In genomic region chr11:110942695-110943135, GRCm38 (mm10) we compare ENCODE assay signal across 11 mouse cellular contexts. TPM values are rescaled to one million over a fixed set of nuclear protein-coding genes. Genes with fewer than 3 reads are reported as not detected.
DNase-seq lines count a peak whose midpoint lies in the region; ATAC-seq lines count a peak whose summit lies in the region.
"Had no signal": no experiment of that assay in that cellular context is flagged by ENCODE, and none has a peak within 500 bp of the region (broad histone marks: within the 10 kb centered on the region; RNA-seq: fewer than 3 reads in every experiment).

No protein-coding gene starts in this region.

- peak overlapping the region; percentile 62 for H3K27ac ChIP-seq in heart, embryonic 11.5 days (ENCODE audit: low read depth, low read length)
- no peak overlapping the region for H3K27ac ChIP-seq in forebrain, embryonic 13.5 days
- H3K27ac ChIP-seq: liver, embryonic 13.5 days had no signal

- H3K9me3 ChIP-seq in heart, embryonic 11.5 days (replicated peaks; ENCODE audit: control insufficient read depth, low read length) = no peaks in the 10 kb centered on the region
- H3K9me3 ChIP-seq in forebrain, embryonic 13.5 days (replicated peaks) = no peaks in the 10 kb centered on the region
- H3K9me3 ChIP-seq: liver, embryonic 13.5 days had no signal

- ATAC-seq in heart, embryonic 11.5 days (replicated peaks; ENCODE audit: insufficient number of reproducible peaks, low FRiP score, low TSS enrichment) = peak; percentile 74; the same call in 1 of the 2 replicates
- no peak for ATAC-seq in forebrain, embryonic 13.5 days

- H3K4me3 ChIP-seq in heart, embryonic 11.5 days (ENCODE audit: low read depth, low read length) = no peak overlapping the region
- H3K4me3 ChIP-seq in forebrain, embryonic 13.5 days = no peak overlapping the region
- H3K4me3 ChIP-seq: liver, embryonic 13.5 days had no signal

- DNase-seq in heart, adult 11 months = no peak
- DNase-seq in adrenal gland, postnatal 36 days = peak; percentile 36 to 52
- DNase-seq in heart, postnatal 4 days = peak; percentile 23
- peak; percentile 41 for DNase-seq in mesoderm, embryonic 11.5 days (ENCODE audit: low read depth, low spot score)
- no peak for DNase-seq in right cerebral cortex, postnatal 25 days
- DNase-seq in right cerebral cortex, postnatal 4 days = no peak
- DNase-seq: cerebellum, postnatal 36 days; gastrocnemius, postnatal 36 days; liver, embryonic 13.5 days had no signal

- no peaks in the 10 kb centered on the region for H3K27me3 ChIP-seq in heart, embryonic 11.5 days (ENCODE audit: control insufficient read depth, insufficient read depth, low read length)
- no peaks in the 10 kb centered on the region for H3K27me3 ChIP-seq in forebrain, embryonic 13.5 days
- H3K27me3 ChIP-seq: liver, embryonic 13.5 days had no signal

- no peaks in the 10 kb centered on the region for H3K36me3 ChIP-seq in heart, embryonic 11.5 days (ENCODE audit: control insufficient read depth, insufficient read depth, low read length)
- H3K36me3 ChIP-seq in forebrain, embryonic 13.5 days (ENCODE audit: poor library complexity, severe bottlenecking) = no peaks in the 10 kb centered on the region
- H3K36me3 ChIP-seq: liver, embryonic 13.5 days had no signal

- no peak overlapping the region for H3K9ac ChIP-seq in heart, embryonic 11.5 days (ENCODE audit: low read depth, low read length)
- no peak overlapping the region for H3K9ac ChIP-seq in forebrain, embryonic 13.5 days
- H3K9ac ChIP-seq: liver, embryonic 13.5 days had no signal

- 24% methylated on average over 6 of the region's 6 CpGs for WGBS in heart, embryonic 11.5 days (ENCODE audit: insufficient replicate concordance)
- WGBS in forebrain, embryonic 13.5 days = 62% methylated on average over 6 of the region's 6 CpGs

- H3K4me1 ChIP-seq in heart, embryonic 11.5 days (ENCODE audit: control insufficient read depth, insufficient read depth, low read length) = peaks cover 2% of the 10 kb centered on the region; the same call in 1 of the 2 replicates
- H3K4me1 ChIP-seq in forebrain, embryonic 13.5 days = no peaks in the 10 kb centered on the region
- H3K4me1 ChIP-seq: liver, embryonic 13.5 days had no signal

- H3K4me2 ChIP-seq in heart, embryonic 11.5 days = peak overlapping the region; percentile 32; the same call in 1 of the 2 replicates
- H3K4me2 ChIP-seq in forebrain, embryonic 13.5 days = no peak overlapping the region
- H3K4me2 ChIP-seq: liver, embryonic 13.5 days had no signal

RNA-seq across cellular contexts. Expression of gene Kcnj16, which starts 25.1 kb away (rescaled TPM):
- 0.11 TPM in 1 of 2 replicates, not detected in the other for polyA plus RNA-seq in heart, embryonic 11.5 days (2014; fragmentation: Nextera tagmentation; extraction: Ambion mirVana)
- under 1 TPM in 1 of 2 experiments, not detected in 1; 0.07 TPM for total RNA-seq in adrenal gland, postnatal 36 days (2021)
- not detected for total RNA-seq in heart, postnatal 4 days (2021)
- polyA plus RNA-seq in forebrain, embryonic 13.5 days (2015; fragmentation: Nextera tagmentation; extraction: Ambion mirVana) = 0.06 TPM in 1 of 2 replicates, not detected in the other
- total RNA-seq: gastrocnemius, postnatal 36 days had no signal

Comparison
In these comparisons a context has a peak if more than half of its experiments do, and no peak if none do; other contexts are left out.
1. DNase-seq: peak in adrenal gland, postnatal 36 days (2 of 2), heart, postnatal 4 days (single experiment) and mesoderm, embryonic 11.5 days (single experiment); none in heart, adult 11 months (single experiment), right cerebral cortex, postnatal 25 days (single experiment) and right cerebral cortex, postnatal 4 days (single experiment).